Mouse (Mus musculus) testis, postnatal 14 days (tissue): ENCODE measurements around the gene Ing2.

ENCODE experiments used
- DNase-seq: peaks from one replicate; pipeline ENCODE4 v3.0.0; 2021; ENCODE audit warnings: low spot score

Gene Ing2

GRCm38 (mm10) chr8:47675786-47676185, 430 bp upstream of the Ing2 start:
- DNase-seq, result no peak

GRCm38 (mm10) chr8:47674140-47674776, 1.1 kb downstream of the Ing2 start:
- DNase-seq, result no peak

- DNase-seq, result peak; percentile 89
Observed at GRCm38 (mm10) chr8:47673317-47674139, 1.8 kb downstream of the Ing2 start.

GRCm38 (mm10) chr8:47664231-47664785, 11.0 kb downstream of the Ing2 start:
- DNase-seq, result no peak

DNA sequence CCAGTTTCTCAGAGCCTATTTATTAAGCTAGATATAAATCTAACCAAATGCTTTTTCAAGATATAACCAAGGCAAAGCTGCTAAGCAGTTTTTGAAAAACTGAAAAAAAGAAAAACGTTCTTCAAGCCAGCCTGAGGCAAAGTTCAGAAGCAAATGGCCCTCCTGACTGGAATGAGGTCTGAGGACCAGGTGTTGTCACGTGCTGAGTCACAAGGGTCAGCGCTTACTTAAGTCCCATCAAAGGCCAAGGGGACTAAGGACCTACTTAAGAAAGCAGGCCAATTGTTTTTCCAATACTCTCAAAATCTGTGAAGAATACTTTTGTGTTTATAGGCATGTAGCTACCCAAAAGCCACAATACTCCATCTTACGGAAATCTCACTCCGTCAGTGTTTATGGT, 12.2 kb downstream of the Ing2 start:
- DNase-seq, result no peak

- DNase-seq, result no peak
Observed at GRCm38 (mm10) chr8:47662716-47663115, 12.6 kb downstream of the Ing2 start.

- no peak for DNase-seq
Observed at GRCm38 (mm10) chr8:47660394-47660793, 15.0 kb downstream of the Ing2 start.

DNA sequence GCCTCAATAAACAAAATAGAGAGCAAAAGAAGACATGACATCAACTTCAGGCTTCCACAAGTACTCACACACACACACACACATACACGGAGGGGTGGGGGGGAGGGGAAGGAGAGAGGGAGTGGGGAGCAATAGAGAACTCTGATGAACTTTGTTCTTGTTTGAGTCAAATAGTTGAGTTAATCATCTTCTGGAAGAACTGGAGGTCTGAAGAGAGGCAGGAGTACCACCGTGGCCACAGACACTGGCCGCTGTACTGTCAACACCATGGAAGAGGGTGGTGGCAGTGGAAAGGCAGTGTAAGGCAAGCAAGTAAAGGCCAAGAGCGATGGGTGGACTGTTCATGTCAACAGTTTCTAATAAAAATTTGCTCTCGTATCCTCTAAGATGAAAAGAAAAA, 15.9 kb downstream of the Ing2 start:
- DNase-seq, result no peak

GRCm38 (mm10) chr8:47654406-47654805, 20.9 kb downstream of the Ing2 start:
- no peak for DNase-seq

GRCm38 (mm10) chr8:47652737-47653076, 22.6 kb downstream of the Ing2 start:
- DNase-seq, result no peak

- no peak for DNase-seq
Observed at GRCm38 (mm10) chr8:47651913-47652736, 23.2 kb downstream of the Ing2 start.

- DNase-seq, result no peak
Observed at GRCm38 (mm10) chr8:47650853-47651252, 24.5 kb downstream of the Ing2 start.

DNA sequence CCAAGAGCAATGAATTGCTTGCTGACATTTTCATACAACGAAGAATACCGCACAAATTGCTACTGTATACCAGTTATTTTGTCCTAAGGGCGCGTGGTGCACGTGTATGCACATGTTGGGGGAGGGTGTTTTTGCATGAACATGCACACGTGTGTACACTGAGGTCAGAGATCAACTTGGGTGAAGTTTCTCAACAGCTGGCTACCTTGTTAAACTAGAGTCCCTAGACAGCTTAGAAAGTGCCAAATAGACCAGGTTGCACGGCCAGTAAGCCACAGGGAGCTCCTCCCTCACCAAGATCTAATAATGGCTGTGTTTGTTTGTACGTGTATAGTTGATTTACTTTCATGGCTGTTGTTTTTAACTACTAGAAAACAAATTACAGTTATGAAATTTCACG, 25.8 kb downstream of the Ing2 start:
- no peak for DNase-seq

- DNase-seq, result no peak
Observed at GRCm38 (mm10) chr8:47642514-47643064, 32.8 kb downstream of the Ing2 start.

DNA sequence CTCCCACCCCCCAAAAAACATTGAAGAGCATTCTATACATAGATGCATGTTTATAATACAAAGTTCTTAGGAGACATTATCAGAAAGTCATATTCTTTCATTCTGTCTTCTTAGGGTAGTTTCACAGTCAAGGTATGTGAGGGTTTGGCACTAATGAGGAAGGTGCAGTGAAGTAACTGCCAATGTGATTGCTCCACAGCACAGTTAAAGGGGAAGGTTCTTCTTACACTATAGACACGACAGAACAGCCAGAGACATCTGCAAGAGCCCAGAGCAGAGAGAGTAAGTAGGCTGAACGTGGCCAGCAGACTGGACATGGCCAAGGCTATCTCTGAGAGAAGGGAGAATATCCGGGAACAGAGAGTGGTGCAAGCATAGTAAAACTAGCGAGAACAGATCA, 38.2 kb downstream of the Ing2 start:
- DNase-seq, result no peak

- no peak for DNase-seq
Observed at GRCm38 (mm10) chr8:47636032-47636431, 39.3 kb downstream of the Ing2 start.

GRCm38 (mm10) chr8:47634791-47635341, 40.5 kb downstream of the Ing2 start:
- DNase-seq, result no peak

GRCm38 (mm10) chr8:47621144-47621543, 54.2 kb downstream of the Ing2 start:
- DNase-seq, result no peak
